Mouse (Mus musculus) limb, embryonic 14.5 days (tissue): Measurements from ENCODE around the gene Cct3. TPM values are rescaled to one million over a fixed set of nuclear protein-coding genes. Genes with fewer than 3 reads are reported as not detected.
"Not testable (repeated sequence)": the region's sequence is repeated elsewhere in the genome, so short reads cannot be mapped to it uniquely, and the experiment has no call there.

Experiments used
- ATAC-seq: fragments of 200-750 bp; cut with Nextera tagmentation; 2 replicates; pipeline ENCODE4 v1.8.0; 2017; ENCODE audit warnings: low read depth, moderate number of reproducible peaks, moderate TSS enrichment; ENCODE audit not compliant: low FRiP score
- DNase-seq: peaks from one replicate; pipeline ENCODE4 v3.0.0-alpha.2; 2015; ENCODE audit warnings: low spot score
- H3K27ac ChIP-seq: fragments of 300-500 bp; sonication (generic); replicated peaks from 2 replicates; pipeline ENCODE4 v1.5.1; 2014; ENCODE audit warnings: low read depth, mild to moderate bottlenecking, low read length, moderate library complexity, mixed read lengths
- H3K27me3 ChIP-seq: fragments of 300-500 bp; sonication (generic); 2 replicates; pipeline ENCODE4 v1.6.1; 2014; ENCODE audit warnings: low read length, mixed read lengths; ENCODE audit not compliant: control insufficient read depth, insufficient read depth
- H3K36me3 ChIP-seq: fragments of 300-500 bp; sonication (generic); 2 replicates; pipeline ENCODE4 v1.6.1; 2014; ENCODE audit warnings: mild to moderate bottlenecking, low read length, moderate library complexity, mixed read lengths; ENCODE audit not compliant: control insufficient read depth, insufficient read depth
- H3K4me1 ChIP-seq: fragments of 300-500 bp; sonication (generic); 2 replicates; pipeline ENCODE4 v1.6.1; 2014; ENCODE audit warnings: antibody characterized with exemption, low read length, mixed read lengths; ENCODE audit not compliant: control insufficient read depth, insufficient read depth
- H3K4me2 ChIP-seq: fragments of 300-500 bp; sonication (generic); replicated peaks from 2 replicates; pipeline ENCODE4 v1.6.1; 2014; ENCODE audit warnings: low read depth, mild to moderate bottlenecking, low read length, moderate library complexity; ENCODE audit not compliant: severe bottlenecking
- H3K4me3 ChIP-seq: fragments of 300-500 bp; sonication (generic); replicated peaks from 2 replicates; pipeline ENCODE4 v1.5.1; 2014; ENCODE audit warnings: low read length
- H3K9ac ChIP-seq: fragments of 300-500 bp; sonication (generic); 2 replicates; pipeline ENCODE4 v1.6.1; 2014; ENCODE audit warnings: mild to moderate bottlenecking, low read depth, low read length, moderate library complexity; ENCODE audit not compliant: severe bottlenecking
- H3K9me3 ChIP-seq: fragments of 300-500 bp; sonication (generic); 2 replicates; pipeline ENCODE4 v1.6.1; 2016; ENCODE audit warnings: low read length; ENCODE audit not compliant: control insufficient read depth
- POLR2A ChIP-seq: fragments of 200-500 bp; IDR thresholded peaks from 2 replicates; pipeline ENCODE4 v1.8.0; 2012; ENCODE audit warnings: inconsistent platforms, mild to moderate bottlenecking, moderate library complexity, borderline replicate concordance; ENCODE audit not compliant: insufficient read depth, insufficient read length; ENCODE audit errors: extremely low read depth
- WGBS: fragments of 180-500 bp; shearing (Covaris S2); extraction: QIAGEN DNeasy Blood & Tissue Kit; methylation state at CpG from one replicate; pipeline ENCODE4 v1.1.7; 2014; 5-methylcytosine and 5-hydroxymethylcytosine counted together
- polyA plus RNA-seq, 2 experiments: library from polyadenylated mRNA; depleted of rRNA in 1 of 2; stranded (reverse) in 1 of 2; unstranded in 1 of 2; fragments of >200 nt; fragmentation: Nextera tagmentation in 1 of 2; extraction: Ambion mirVana in 1 of 2; gene quantifications; 2 replicates each; pipeline versions ENCODE4 v1.2.1 to v1.2.3; 2012 to 2014

The Cct3 gene
- polyA plus RNA-seq, 2 experiments = 326 to 516 TPM

- Histone ChIP-seq H3K27me3 (no peaks in the 10 kb centered on the region), H3K27ac (no peak overlapping the region), H3K9me3 (no peaks in the 10 kb centered on the region), H3K36me3 (no peaks in the 10 kb centered on the region), H3K4me3 (no peak overlapping the region), H3K4me2 (no peak overlapping the region), H3K4me1 (no peaks in the 10 kb centered on the region), H3K9ac (no peak overlapping the region)
- no peak for TF ChIP-seq POLR2A
- 88% methylated on average over 3 of the region's 3 CpGs for WGBS
- ATAC-seq (no peak), DNase-seq (no peak)
Measured at GRCm38 (mm10) chr3:88271859-88272258, 25.1 kb upstream of the Cct3 start.

- Histone ChIP-seq H3K27ac (no peak overlapping the region), H3K27me3 (no peaks in the 10 kb centered on the region), H3K9ac (no peak overlapping the region), H3K4me2 (no peak overlapping the region), H3K4me3 (no peak overlapping the region), H3K36me3 (no peaks in the 10 kb centered on the region), H3K9me3 (no peaks in the 10 kb centered on the region), H3K4me1 (no peaks in the 10 kb centered on the region)
- DNase-seq = no peak
- WGBS = 91% methylated on average over 4 of the region's 4 CpGs
- TF ChIP-seq POLR2A = no peak
- no peak for ATAC-seq
Measured at GRCm38 (mm10) chr3:88274002-88274401, 22.9 kb upstream of the Cct3 start.

- no peak for TF ChIP-seq POLR2A
- WGBS = 91% methylated on average over 2 of the region's 2 CpGs
- H3K9ac ChIP-seq = no peak overlapping the region
- no peaks in the 10 kb centered on the region for H3K4me1 ChIP-seq
- no peaks in the 10 kb centered on the region for H3K9me3 ChIP-seq
- H3K4me2 ChIP-seq = no peak overlapping the region
- no peak for ATAC-seq
- no peak overlapping the region for H3K27ac ChIP-seq
- H3K4me3 ChIP-seq = no peak overlapping the region
- no peak for DNase-seq
- H3K27me3 ChIP-seq = no peaks in the 10 kb centered on the region
- no peaks in the 10 kb centered on the region for H3K36me3 ChIP-seq
Measured at GRCm38 (mm10) chr3:88276121-88276520, 20.8 kb upstream of the Cct3 start.

GRCm38 (mm10) chr3:88276529-88277143 is 20.3 kb upstream of the Cct3 start:
- DNase-seq = peak; percentile 13
- H3K36me3 ChIP-seq = no peaks in the 10 kb centered on the region
- no peak for TF ChIP-seq POLR2A
- no peak overlapping the region for H3K27ac ChIP-seq
- WGBS = 49% methylated on average over 7 of the region's 7 CpGs
- no peak overlapping the region for H3K9ac ChIP-seq
- ATAC-seq = no peak
- no peak overlapping the region for H3K4me3 ChIP-seq
- no peaks in the 10 kb centered on the region for H3K4me1 ChIP-seq
- H3K4me2 ChIP-seq = no peak overlapping the region
- H3K27me3 ChIP-seq = no peaks in the 10 kb centered on the region
- no peaks in the 10 kb centered on the region for H3K9me3 ChIP-seq

- H3K4me1 ChIP-seq = no peaks in the 10 kb centered on the region
Measured at GRCm38 (mm10) chr3:88280035-88280434, 16.9 kb upstream of the Cct3 start.

GRCm38 (mm10) chr3:88281141-88281916 is 15.6 kb upstream of the Cct3 start:
- H3K4me3 ChIP-seq, H3K36me3 ChIP-seq, H3K9me3 ChIP-seq, H3K27ac ChIP-seq, H3K27me3 ChIP-seq, ATAC-seq, H3K4me1 ChIP-seq, H3K4me2 ChIP-seq, DNase-seq, H3K9ac ChIP-seq: not testable (repeated sequence)
- WGBS = 75% methylated on average over 11 of the region's 11 CpGs

More at GRCm38 (mm10) chr3:88280035-88280434, 16.9 kb upstream of the Cct3 start:
- Histone ChIP-seq H3K36me3 (no peaks in the 10 kb centered on the region), H3K27me3 (no peaks in the 10 kb centered on the region), H3K4me3 (no peak overlapping the region), H3K27ac (no peak overlapping the region), H3K9ac (no peak overlapping the region), H3K4me2 (no peak overlapping the region), H3K9me3 (no peaks in the 10 kb centered on the region)
- WGBS = 83% methylated on average over 2 of the region's 2 CpGs
- TF ChIP-seq POLR2A = no peak
- ATAC-seq = no peak
- no peak for DNase-seq

- H3K27me3 ChIP-seq, DNase-seq, H3K4me1 ChIP-seq, H3K9ac ChIP-seq, ATAC-seq, H3K4me2 ChIP-seq, H3K27ac ChIP-seq, H3K9me3 ChIP-seq, H3K36me3 ChIP-seq, H3K4me3 ChIP-seq: not testable (repeated sequence)
- WGBS = 96% methylated on average over 14 of the region's 14 CpGs
Measured at GRCm38 (mm10) chr3:88284815-88285564, 11.9 kb upstream of the Cct3 start.
